Comparison of ENCODE assay signal across 13 mouse cellular contexts in the genomic region with DNA sequence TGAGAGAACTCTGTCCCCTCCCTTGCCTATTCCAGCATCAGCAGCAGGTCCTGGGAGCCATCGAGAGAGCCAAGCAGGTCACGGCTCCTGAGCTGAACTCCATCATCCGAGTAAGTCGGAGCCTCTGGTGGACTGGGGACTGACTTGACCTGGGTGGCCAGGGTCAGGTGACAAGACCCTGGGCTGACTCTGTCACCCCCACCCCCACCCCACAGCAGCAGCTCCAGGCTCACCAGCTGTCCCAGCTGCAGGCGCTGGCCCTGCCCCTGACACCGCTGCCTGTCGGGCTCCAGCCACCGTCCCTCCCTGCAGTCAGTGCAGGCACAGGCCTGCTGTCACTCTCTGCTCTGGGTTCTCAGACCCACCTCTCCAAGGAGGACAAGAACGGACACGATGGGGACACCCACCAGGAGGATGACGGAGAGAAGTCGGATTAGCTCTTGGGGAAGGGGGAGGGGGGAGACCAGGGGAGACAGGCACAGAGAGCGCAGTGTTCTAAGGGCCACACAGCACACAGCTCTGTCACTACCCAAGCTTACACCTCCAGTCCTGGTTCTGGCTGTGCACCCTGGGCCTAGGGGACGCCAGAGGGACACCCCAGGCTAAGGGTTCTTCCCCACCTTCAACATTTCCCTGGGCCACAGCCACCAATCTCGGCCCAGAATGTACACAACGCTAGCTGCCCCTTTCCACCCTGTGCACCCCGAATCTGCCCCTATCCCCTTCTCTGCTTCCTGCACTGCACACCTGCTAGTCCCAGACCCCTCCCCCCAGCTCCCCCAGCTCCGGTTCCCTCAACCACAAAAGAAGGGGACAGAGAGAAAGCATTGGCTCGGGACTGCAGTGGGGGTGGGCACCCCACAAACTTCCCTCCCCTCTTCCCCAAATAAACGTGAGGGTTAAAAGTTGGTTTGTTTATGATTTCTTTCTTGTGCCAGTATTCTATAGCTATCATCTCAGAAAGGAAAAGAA. TPM values are rescaled to one million over a fixed set of nuclear protein-coding genes. Genes with fewer than 3 reads are reported as not detected.
A peak's percentile ranks its signal among the peaks of the same experiment; 100 is the strongest.
DNase-seq lines count a peak whose midpoint lies in the region; ATAC-seq and TF ChIP-seq lines count a peak whose summit lies in the region.
"Had no signal": no experiment of that assay in that cellular context is flagged by ENCODE, and none has a peak within 500 bp of the region (broad histone marks: within the 10 kb centered on the region; RNA-seq: fewer than 3 reads in every experiment).

No protein-coding gene starts in this region.

- H3K4me3 ChIP-seq in forebrain, embryonic 10.5 days: peak overlapping the region; percentile 45; the same call in 1 of the 2 replicates
- H3K4me3 ChIP-seq in forebrain, embryonic 15.5 days: no peak overlapping the region
- H3K4me3 ChIP-seq in limb, embryonic 12.5 days (replicated peaks): no peak overlapping the region
- H3K4me3 ChIP-seq in lung, postnatal 0 days (ENCODE audit: low read depth, low read length): no peak overlapping the region
- H3K4me3 ChIP-seq: forebrain, embryonic 12.5 days; heart, embryonic 12.5 days; neural tube, embryonic 13.5 days had no signal

- H3K4me1 ChIP-seq in forebrain, embryonic 10.5 days: peaks cover 94% of the 10 kb centered on the region
- peaks cover 68% of the 10 kb centered on the region for H3K4me1 ChIP-seq in forebrain, embryonic 15.5 days
- peaks cover 87% of the 10 kb centered on the region for H3K4me1 ChIP-seq in limb, embryonic 12.5 days (replicated peaks)
- H3K4me1 ChIP-seq in lung, postnatal 0 days (ENCODE audit: insufficient read depth, low read depth, low read length): peaks cover 34% of the 10 kb centered on the region; the same call in 1 of the 2 replicates

- no peak for DNase-seq in forebrain, embryonic 10.5 days (ENCODE audit: extremely low spot score, low spot score)
- DNase-seq in retina, postnatal 1 day: peak; percentile 26
- no peak for DNase-seq in retina, embryonic 14.5 days (ENCODE audit: low spot score)
- no peak for DNase-seq in lung, postnatal 0 days (ENCODE audit: low spot score)
- no peak for DNase-seq in natural killer cell, adult 2 months (ENCODE audit: low spot score in 2 of 2)
- no peak for DNase-seq in frontal cortex, postnatal 36 days (ENCODE audit: low spot score in 2 of 2)

- H3K4me2 ChIP-seq in forebrain, embryonic 15.5 days (replicated peaks): no peak overlapping the region
- peak overlapping the region; percentile 55; the same call in 1 of the 2 replicates for H3K4me2 ChIP-seq in limb, embryonic 12.5 days
- H3K4me2 ChIP-seq in lung, postnatal 0 days (replicated peaks; ENCODE audit: low read depth, low read length): no peak overlapping the region
- H3K4me2 ChIP-seq: forebrain, embryonic 12.5 days; heart, embryonic 12.5 days; neural tube, embryonic 13.5 days had no signal

- 18% methylated on average over 20 of the region's 20 CpGs for WGBS in forebrain, embryonic 10.5 days
- WGBS in forebrain, embryonic 15.5 days: 42% methylated on average over 20 of the region's 20 CpGs
- WGBS in limb, embryonic 12.5 days: 26% methylated on average over 20 of the region's 20 CpGs
- 50% methylated on average over 18 of the region's 20 CpGs for WGBS in lung, postnatal 0 days

- ATAC-seq in forebrain, embryonic 15.5 days (replicated peaks): no peak
- no peak for ATAC-seq in limb, embryonic 12.5 days (ENCODE audit: insufficient number of reproducible peaks, insufficient read depth, low FRiP score, low TSS enrichment, low read depth)
- no peak for ATAC-seq in lung, postnatal 0 days
- ATAC-seq: intestine, embryonic 15.5 days; midbrain, embryonic 16.5 days had no signal

- no peak for TF ChIP-seq EP300 in lung, postnatal 0 days (IDR thresholded peaks at IDR 0.05)

- no peak overlapping the region for H3K9ac ChIP-seq in forebrain, embryonic 15.5 days (replicated peaks)
- no peak overlapping the region for H3K9ac ChIP-seq in limb, embryonic 12.5 days (replicated peaks)
- H3K9ac ChIP-seq in lung, postnatal 0 days (replicated peaks; ENCODE audit: low read depth): no peak overlapping the region
- H3K9ac ChIP-seq: forebrain, embryonic 12.5 days; heart, embryonic 12.5 days; intestine, embryonic 15.5 days had no signal

- H3K36me3 ChIP-seq in forebrain, embryonic 10.5 days (replicated peaks): peaks cover 63% of the 10 kb centered on the region
- peaks cover 29% of the 10 kb centered on the region for H3K36me3 ChIP-seq in forebrain, embryonic 15.5 days
- H3K36me3 ChIP-seq in limb, embryonic 12.5 days: peaks cover 57% of the 10 kb centered on the region
- no peaks in the 10 kb centered on the region for H3K36me3 ChIP-seq in lung, postnatal 0 days (ENCODE audit: insufficient read depth, low read length)

- H3K9me3 ChIP-seq in forebrain, embryonic 10.5 days: no peaks in the 10 kb centered on the region
- H3K9me3 ChIP-seq in forebrain, embryonic 15.5 days: no peaks in the 10 kb centered on the region
- no peaks in the 10 kb centered on the region for H3K9me3 ChIP-seq in limb, embryonic 12.5 days
- no peaks in the 10 kb centered on the region for H3K9me3 ChIP-seq in lung, postnatal 0 days (ENCODE audit: low read length)
- H3K9me3 ChIP-seq: forebrain, embryonic 12.5 days; heart, embryonic 12.5 days; intestine, embryonic 15.5 days; neural tube, embryonic 13.5 days had no signal

- H3K27ac ChIP-seq in forebrain, embryonic 10.5 days: peak overlapping the region; percentile 80
- H3K27ac ChIP-seq in forebrain, embryonic 15.5 days (replicated peaks): no peak overlapping the region
- peak overlapping the region; percentile 80; the same call in 1 of the 2 replicates for H3K27ac ChIP-seq in limb, embryonic 12.5 days
- no peak overlapping the region for H3K27ac ChIP-seq in lung, postnatal 0 days (ENCODE audit: low read length)
- H3K27ac ChIP-seq: forebrain, embryonic 12.5 days; intestine, embryonic 15.5 days; neural tube, embryonic 13.5 days had no signal

- H3K27me3 ChIP-seq in forebrain, embryonic 10.5 days (ENCODE audit: poor library complexity, severe bottlenecking): peaks cover 95% of the 10 kb centered on the region
- peaks cover 21% of the 10 kb centered on the region; the same call in 1 of the 2 replicates for H3K27me3 ChIP-seq in forebrain, embryonic 15.5 days
- peaks cover 7% of the 10 kb centered on the region; the same call in 1 of the 2 replicates for H3K27me3 ChIP-seq in limb, embryonic 12.5 days
- H3K27me3 ChIP-seq in lung, postnatal 0 days (replicated peaks; ENCODE audit: insufficient read depth, low read length): no peaks in the 10 kb centered on the region
- H3K27me3 ChIP-seq: heart, embryonic 12.5 days; intestine, embryonic 15.5 days had no signal

- TF ChIP-seq CTCF in lung, postnatal 0 days (IDR thresholded peaks at IDR 0.05): no peak

RNA-seq across cellular contexts. Expression of a gene that starts 6.3 kb away (rescaled TPM):
- 276 and 283 TPM in 2 replicates for polyA plus RNA-seq in forebrain, embryonic 10.5 days (2016; fragmentation: Nextera tagmentation; extraction: Ambion mirVana)
- polyA plus RNA-seq in forebrain, embryonic 15.5 days (2015; fragmentation: Nextera tagmentation; extraction: Ambion mirVana): 665 and 705 TPM in 2 replicates
- 453 and 478 TPM in 2 replicates for polyA plus RNA-seq in limb, embryonic 12.5 days (2016; fragmentation: Nextera tagmentation; extraction: Ambion mirVana)
- polyA plus RNA-seq in lung, postnatal 0 days (2015; fragmentation: Nextera tagmentation; extraction: Ambion mirVana): 467 and 473 TPM in 2 replicates

RNA-seq across cellular contexts. Expression of a gene that starts 8.8 kb away (rescaled TPM):
- polyA plus RNA-seq in forebrain, embryonic 10.5 days (2016; fragmentation: Nextera tagmentation; extraction: Ambion mirVana): 4.1 and 4.3 TPM in 2 replicates
- 27.3 and 28.0 TPM in 2 replicates for polyA plus RNA-seq in forebrain, embryonic 15.5 days (2015; fragmentation: Nextera tagmentation; extraction: Ambion mirVana)
- 39.4 and 45.6 TPM in 2 replicates for polyA plus RNA-seq in limb, embryonic 12.5 days (2016; fragmentation: Nextera tagmentation; extraction: Ambion mirVana)
- polyA plus RNA-seq in lung, postnatal 0 days (2015; fragmentation: Nextera tagmentation; extraction: Ambion mirVana): 29.9 and 37.0 TPM in 2 replicates

RNA-seq across cellular contexts. Expression of a gene that starts 20.6 kb away (rescaled TPM):
- 73.4 and 77.2 TPM in 2 replicates for polyA plus RNA-seq in forebrain, embryonic 10.5 days (2016; fragmentation: Nextera tagmentation; extraction: Ambion mirVana)
- polyA plus RNA-seq in forebrain, embryonic 15.5 days (2015; fragmentation: Nextera tagmentation; extraction: Ambion mirVana): 99.8 and 103 TPM in 2 replicates
- 82.9 and 86.1 TPM in 2 replicates for polyA plus RNA-seq in limb, embryonic 12.5 days (2016; fragmentation: Nextera tagmentation; extraction: Ambion mirVana)
- 62.5 and 63.2 TPM in 2 replicates for polyA plus RNA-seq in lung, postnatal 0 days (2015; fragmentation: Nextera tagmentation; extraction: Ambion mirVana)

RNA-seq across cellular contexts. Expression of a gene that starts 35.3 kb away (rescaled TPM):
- 2.8 and 3.1 TPM in 2 replicates for polyA plus RNA-seq in forebrain, embryonic 10.5 days (2016; fragmentation: Nextera tagmentation; extraction: Ambion mirVana)
- polyA plus RNA-seq in forebrain, embryonic 15.5 days (2015; fragmentation: Nextera tagmentation; extraction: Ambion mirVana): 3.0 and 4.2 TPM in 2 replicates
- polyA plus RNA-seq in limb, embryonic 12.5 days (2016; fragmentation: Nextera tagmentation; extraction: Ambion mirVana): 15.2 TPM in 2 replicates
- polyA plus RNA-seq in lung, postnatal 0 days (2015; fragmentation: Nextera tagmentation; extraction: Ambion mirVana): 12.8 and 18.5 TPM in 2 replicates

RNA-seq across cellular contexts. Expression of a gene that starts 40.5 kb away (rescaled TPM):
- polyA plus RNA-seq in forebrain, embryonic 10.5 days (2016; fragmentation: Nextera tagmentation; extraction: Ambion mirVana): 1.6 and 2.1 TPM in 2 replicates
- polyA plus RNA-seq in forebrain, embryonic 15.5 days (2015; fragmentation: Nextera tagmentation; extraction: Ambion mirVana): 3.0 and 3.1 TPM in 2 replicates
- 2.0 and 2.2 TPM in 2 replicates for polyA plus RNA-seq in limb, embryonic 12.5 days (2016; fragmentation: Nextera tagmentation; extraction: Ambion mirVana)
- polyA plus RNA-seq in lung, postnatal 0 days (2015; fragmentation: Nextera tagmentation; extraction: Ambion mirVana): 0.07 and 0.29 TPM in 2 replicates

Comparison
In these comparisons a context has a peak if more than half of its experiments do, and no peak if none do; other contexts are left out.
1. H3K27ac ChIP-seq: peak in forebrain, embryonic 10.5 days (single experiment) and limb, embryonic 12.5 days (single experiment); none in forebrain, embryonic 15.5 days (single experiment) and lung, postnatal 0 days (single experiment).